Mouse (Mus musculus) lung, postnatal 0 days (tissue): ENCODE measurements at regions not wholly inside any gene's neighbourhood (a gene's known extent, or its start where the extent isn't known, plus 50 kb on each side); places are given as distances from the start of the nearest gene placed in this dataset.

Experiments used
- ATAC-seq: fragments of 200-750 bp; cut with Nextera tagmentation; 2 replicates; pipeline ENCODE4 v1.8.0; 2017; ENCODE audit warnings: moderate library complexity
- DNase-seq: peaks from one replicate; pipeline ENCODE4 v3.0.0-alpha.2; 2016; ENCODE audit warnings: low spot score
- H3K27ac ChIP-seq: fragments of 300-500 bp; sonication (generic); 2 replicates; pipeline ENCODE4 v1.5.1; 2014; ENCODE audit warnings: antibody characterized with exemption, mild to moderate bottlenecking, low read length, mixed read lengths
- H3K27me3 ChIP-seq: fragments of 300-500 bp; sonication (generic); replicated peaks from 2 replicates; pipeline ENCODE4 v1.6.1; 2014; ENCODE audit warnings: low read length, mixed read lengths; ENCODE audit not compliant: insufficient read depth
- H3K36me3 ChIP-seq: fragments of 300-500 bp; sonication (generic); 2 replicates; pipeline ENCODE4 v1.6.1; 2014; ENCODE audit warnings: low read length, mixed read lengths; ENCODE audit not compliant: insufficient read depth
- H3K4me1 ChIP-seq: fragments of 300-500 bp; sonication (generic); 2 replicates; pipeline ENCODE4 v1.6.1; 2014; ENCODE audit warnings: antibody characterized with exemption, low read depth, low read length, mixed read lengths; ENCODE audit not compliant: insufficient read depth
- H3K4me2 ChIP-seq: fragments of 300-500 bp; sonication (generic); replicated peaks from 2 replicates; pipeline ENCODE4 v1.6.1; 2014; ENCODE audit warnings: low read depth, mild to moderate bottlenecking, low read length, moderate library complexity, mixed read lengths
- H3K4me3 ChIP-seq: fragments of 300-500 bp; sonication (generic); 2 replicates; pipeline ENCODE4 v1.5.1; 2014; ENCODE audit warnings: low read depth, low read length
- H3K9ac ChIP-seq: fragments of 300-500 bp; sonication (generic); replicated peaks from 2 replicates; pipeline ENCODE4 v1.6.1; 2014; ENCODE audit warnings: low read depth, mild to moderate bottlenecking
- H3K9me3 ChIP-seq: fragments of 300-500 bp; sonication (generic); 2 replicates; pipeline ENCODE4 v1.6.1; 2016; ENCODE audit warnings: low read length, mixed read lengths
- CTCF ChIP-seq: IDR thresholded peaks from 2 replicates; pipeline ENCODE4 v1.5.1; 2016; ENCODE audit warnings: antibody characterized with exemption, mild to moderate bottlenecking
- EP300 ChIP-seq: IDR thresholded peaks from 2 replicates; pipeline ENCODE4 v1.6.1; 2016; ENCODE audit warnings: antibody characterized with exemption, mild to moderate bottlenecking, control low read depth
- WGBS: fragments of 180-500 bp; shearing (Covaris S2); extraction: QIAGEN DNeasy Blood & Tissue Kit; methylation state at CpG from one replicate; pipeline ENCODE4 v1.1.7; 2014; 5-methylcytosine and 5-hydroxymethylcytosine counted together

DNA sequence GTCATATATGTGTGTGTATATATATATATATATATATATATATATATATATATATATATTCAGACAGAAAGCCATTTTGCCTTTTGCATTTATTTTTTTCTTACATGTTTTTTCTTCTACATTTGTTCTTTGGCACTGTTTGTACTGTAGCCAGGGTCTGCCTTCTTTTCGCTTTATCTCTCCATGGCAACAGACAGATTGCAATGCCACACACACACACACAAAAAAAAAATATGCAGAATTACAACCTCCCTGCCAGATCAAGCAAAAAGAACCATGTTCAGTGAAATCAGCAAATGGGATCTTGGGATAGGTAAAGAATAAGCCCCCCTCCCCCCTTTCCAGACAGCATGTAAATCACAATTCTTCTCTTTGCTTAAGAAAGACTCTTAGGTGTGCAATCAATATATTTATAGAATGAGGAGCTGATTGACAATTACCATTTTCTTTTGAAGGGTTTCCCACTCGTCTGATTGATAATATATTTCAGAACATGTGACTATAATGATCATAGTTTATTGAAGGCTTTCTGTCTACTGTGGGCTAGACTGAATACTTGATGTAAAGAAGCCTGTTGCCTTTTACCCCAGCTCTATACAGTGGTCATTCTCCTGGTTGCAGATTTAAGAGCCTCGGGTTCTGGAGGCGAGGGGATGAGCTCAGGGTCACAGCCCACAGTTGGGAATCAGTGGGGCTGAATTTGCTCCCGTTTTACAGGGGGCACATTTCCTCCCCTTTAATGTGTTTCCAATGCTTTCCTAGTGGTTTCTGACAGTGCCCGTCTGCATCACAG is 54.7 kb upstream of the Pcgf5 start:
- no peak overlapping the region for H3K27ac ChIP-seq
- no peak overlapping the region for H3K4me3 ChIP-seq
- WGBS: 63% methylated on average over 6 of the region's 6 CpGs
- H3K9me3 ChIP-seq: no peaks in the 10 kb centered on the region
- DNase-seq (no peak), ATAC-seq (no peak)
- TF ChIP-seq CTCF (no peak), EP300 (no peak)
- H3K9ac ChIP-seq: no peak overlapping the region
- H3K4me2 ChIP-seq: no peak overlapping the region
- H3K36me3 ChIP-seq: no peaks in the 10 kb centered on the region
- H3K4me1 ChIP-seq: no peaks in the 10 kb centered on the region
- no peaks in the 10 kb centered on the region for H3K27me3 ChIP-seq
